Mouse (Mus musculus) liver, postnatal 0 days (tissue): ENCODE results near the gene Dclk1.

ENCODE experiments used
- CTCF ChIP-seq: sonication (generic); IDR thresholded peaks from 2 replicates; pipeline ENCODE4 v1.5.1; 2016; ENCODE audit warnings: antibody characterized with exemption, low read depth
- EP300 ChIP-seq: IDR thresholded peaks from 2 replicates; pipeline ENCODE4 v1.6.1; 2016; ENCODE audit warnings: antibody characterized with exemption, low read depth, mild to moderate bottlenecking

GRCm38 (mm10) chr3:55431223-55431622 is 189.1 kb downstream of the Dclk1 start:
- TF ChIP-seq EP300 (no peak), CTCF (no peak)
